ENCODE assay signal across 9 mouse cellular contexts in the genomic region with DNA sequence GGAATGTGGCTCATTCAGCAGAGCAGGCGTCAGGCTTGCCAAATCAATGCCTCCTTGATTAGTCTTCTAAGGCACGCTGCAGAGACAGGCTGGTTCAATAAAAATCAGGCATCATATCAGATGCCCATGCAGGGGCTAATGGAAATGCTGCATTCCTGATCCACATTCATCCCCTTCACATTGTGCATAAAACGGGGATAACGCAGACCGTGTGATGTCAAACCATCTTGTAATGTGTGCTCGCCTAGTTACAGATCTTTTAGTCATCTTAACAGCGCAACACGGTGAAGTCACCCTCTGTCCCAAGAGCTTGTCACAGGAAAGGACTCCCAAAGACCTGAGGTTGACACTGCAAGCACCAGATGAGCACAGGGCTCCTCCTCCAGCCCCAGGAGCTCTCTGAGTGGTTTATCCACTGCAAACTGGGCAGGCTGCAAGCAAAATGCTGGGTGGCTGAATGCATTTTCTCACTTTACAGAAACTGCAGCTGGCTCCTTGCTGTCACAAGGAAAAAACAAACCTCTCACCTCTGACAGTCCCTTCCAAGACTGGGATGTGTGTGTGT. TPM values are rescaled to one million over a fixed set of nuclear protein-coding genes. Genes with fewer than 3 reads are reported as not detected.
DNase-seq lines count a peak whose midpoint lies in the region; ATAC-seq lines count a peak whose summit lies in the region.
"Had no signal": no experiment of that assay in that cellular context is flagged by ENCODE, and none has a peak within 500 bp of the region (broad histone marks: within the 10 kb centered on the region; RNA-seq: fewer than 3 reads in every experiment).

No protein-coding gene starts in this region.

- no peak for ATAC-seq in embryonic facial prominence, embryonic 15.5 days (ENCODE audit: insufficient number of reproducible peaks, low FRiP score, low TSS enrichment, low read depth)
- no peak for ATAC-seq in midbrain, embryonic 16.5 days

- H3K36me3 ChIP-seq in embryonic facial prominence, embryonic 15.5 days = no peaks in the 10 kb centered on the region
- H3K36me3 ChIP-seq in midbrain, embryonic 16.5 days (ENCODE audit: control insufficient read depth, insufficient read depth, low read length) = no peaks in the 10 kb centered on the region

- 0 out of 2 replicates have a peak overlapping the region, but pooled peaks have one; percentile 1 for H3K27ac ChIP-seq in embryonic facial prominence, embryonic 15.5 days (replicated peaks)
- no peak overlapping the region for H3K27ac ChIP-seq in midbrain, embryonic 16.5 days (ENCODE audit: low read length)
- H3K27ac ChIP-seq: heart, adult 2 months had no signal

- no peaks in the 10 kb centered on the region for H3K9me3 ChIP-seq in embryonic facial prominence, embryonic 15.5 days (replicated peaks)
- no peaks in the 10 kb centered on the region for H3K9me3 ChIP-seq in midbrain, embryonic 16.5 days (replicated peaks; ENCODE audit: control insufficient read depth, low read length, poor library complexity, severe bottlenecking)

- no peak overlapping the region for H3K9ac ChIP-seq in embryonic facial prominence, embryonic 15.5 days
- no peak overlapping the region for H3K9ac ChIP-seq in midbrain, embryonic 16.5 days (ENCODE audit: low read depth, low read length)

- peak overlapping the region; percentile 74 for H3K4me3 ChIP-seq in embryonic facial prominence, embryonic 15.5 days (replicated peaks)
- H3K4me3 ChIP-seq in midbrain, embryonic 16.5 days (ENCODE audit: low read depth, low read length) = peak overlapping the region; percentile 14; the same call in 1 of the 2 replicates

- peaks cover 24% of the 10 kb centered on the region for H3K4me1 ChIP-seq in embryonic facial prominence, embryonic 15.5 days
- peaks cover 16% of the 10 kb centered on the region for H3K4me1 ChIP-seq in midbrain, embryonic 16.5 days (ENCODE audit: control insufficient read depth, insufficient read depth, low read length)

- peak overlapping the region; percentile 94 for H3K4me2 ChIP-seq in embryonic facial prominence, embryonic 15.5 days (replicated peaks)
- H3K4me2 ChIP-seq in midbrain, embryonic 16.5 days (ENCODE audit: low read length) = peak overlapping the region; percentile 93

- H3K27me3 ChIP-seq in embryonic facial prominence, embryonic 15.5 days = no peaks in the 10 kb centered on the region
- no peaks in the 10 kb centered on the region for H3K27me3 ChIP-seq in midbrain, embryonic 16.5 days (ENCODE audit: control insufficient read depth, insufficient read depth, low read depth, low read length)

- peak; percentile 18 to 34 for DNase-seq in frontal cortex, postnatal 36 days (ENCODE audit: low spot score in 2 of 2)
- DNase-seq in frontal cortex, postnatal 10 days (ENCODE audit: low spot score in 2 of 2) = no peak
- DNase-seq in R1 (ENCODE audit: low read depth, low spot score) (peak; percentile 25), adipocyte (ENCODE audit: low spot score) (no peak)
- peak; percentile 27 to 47 for DNase-seq in kidney, postnatal 4 days
- no peak for DNase-seq in layer of hippocampus, postnatal 14 days (ENCODE audit: low spot score in 2 of 2)

- 13% methylated on average over 8 of the region's 8 CpGs for WGBS in embryonic facial prominence, embryonic 15.5 days
- 13% methylated on average over 8 of the region's 8 CpGs for WGBS in midbrain, embryonic 16.5 days

RNA-seq across cellular contexts. Expression of a gene that starts 1.7 kb away (rescaled TPM):
- 20.4 and 21.2 TPM in 2 replicates for polyA plus RNA-seq in embryonic facial prominence, embryonic 15.5 days (2015; fragmentation: Nextera tagmentation; extraction: Ambion mirVana)
- polyA plus RNA-seq in midbrain, embryonic 16.5 days (2015; fragmentation: Nextera tagmentation; extraction: Ambion mirVana) = 3.0 and 3.5 TPM in 2 replicates
- 10 to 100 TPM; 49.9 to 54.2 TPM for total RNA-seq in layer of hippocampus, postnatal 14 days (2021)

Comparison
In these comparisons a context has a peak if more than half of its experiments do, and no peak if none do; other contexts are left out.
1. DNase-seq: peak in frontal cortex, postnatal 36 days (2 of 2), R1 (single experiment) and kidney, postnatal 4 days (2 of 2); none in frontal cortex, postnatal 10 days (0 of 2), adipocyte (single experiment) and layer of hippocampus, postnatal 14 days (0 of 2).